Mouse (Mus musculus): ENCODE measurements at regions not wholly inside any gene's neighbourhood (a gene's known extent, or its start where the extent isn't known, plus 50 kb on each side); places are given as distances from the start of the nearest gene placed in this dataset.

- TF ChIP-seq CTCF (conservative IDR thresholded peaks at IDR 0.05; ENCODE audit: low read length), result no peak
- no peak for TF ChIP-seq POU5F1 (IDR thresholded peaks at IDR 0.05; ENCODE audit: borderline replicate concordance, low read length)
Observed at GRCm38 (mm10) chr8:39950178-39950896, 724.5 kb upstream of the Adam24 start.
